Mouse (Mus musculus) cerebellum, adult 9-10 months (tissue): ENCODE data around the gene Rps6ka1.
"Not testable (repeated sequence)": the region's sequence is repeated elsewhere in the genome, so short reads cannot be mapped to it uniquely, and the experiment has no call there.

ENCODE experiments used
- DNase-seq: peaks from one replicate; pipeline ENCODE4 v3.0.0; 2022

Gene Rps6ka1

DNA sequence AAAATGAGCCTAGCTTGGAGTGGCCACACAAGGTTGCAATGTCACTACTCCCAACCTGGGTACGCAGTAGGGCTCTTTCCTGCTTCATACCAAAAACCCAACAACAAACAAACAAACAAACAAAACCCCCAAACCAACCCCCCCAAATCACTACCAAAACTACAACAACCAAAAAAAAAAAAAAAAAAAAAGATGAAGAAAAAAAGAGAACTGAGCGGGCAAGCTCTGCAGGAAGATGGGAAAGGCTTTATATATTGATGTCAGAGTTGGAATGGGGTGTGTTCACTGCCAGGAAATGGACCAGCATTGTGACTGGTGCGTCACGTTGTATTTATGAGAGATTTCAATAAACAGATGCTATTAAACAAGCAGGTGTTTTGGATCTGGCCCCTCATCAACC, 33.0 kb downstream of the Rps6ka1 start:
- DNase-seq, result no peak

- DNase-seq, result no peak
These were observed 34.0 kb downstream of the Rps6ka1 start for GRCm38 (mm10) chr4:133853630-133854029.

GRCm38 (mm10) chr4:133846625-133847024, 41.0 kb downstream of the Rps6ka1 start:
- no peak for DNase-seq

GRCm38 (mm10) chr4:133845060-133845459, 42.5 kb downstream of the Rps6ka1 start:
- DNase-seq, result no peak

DNA sequence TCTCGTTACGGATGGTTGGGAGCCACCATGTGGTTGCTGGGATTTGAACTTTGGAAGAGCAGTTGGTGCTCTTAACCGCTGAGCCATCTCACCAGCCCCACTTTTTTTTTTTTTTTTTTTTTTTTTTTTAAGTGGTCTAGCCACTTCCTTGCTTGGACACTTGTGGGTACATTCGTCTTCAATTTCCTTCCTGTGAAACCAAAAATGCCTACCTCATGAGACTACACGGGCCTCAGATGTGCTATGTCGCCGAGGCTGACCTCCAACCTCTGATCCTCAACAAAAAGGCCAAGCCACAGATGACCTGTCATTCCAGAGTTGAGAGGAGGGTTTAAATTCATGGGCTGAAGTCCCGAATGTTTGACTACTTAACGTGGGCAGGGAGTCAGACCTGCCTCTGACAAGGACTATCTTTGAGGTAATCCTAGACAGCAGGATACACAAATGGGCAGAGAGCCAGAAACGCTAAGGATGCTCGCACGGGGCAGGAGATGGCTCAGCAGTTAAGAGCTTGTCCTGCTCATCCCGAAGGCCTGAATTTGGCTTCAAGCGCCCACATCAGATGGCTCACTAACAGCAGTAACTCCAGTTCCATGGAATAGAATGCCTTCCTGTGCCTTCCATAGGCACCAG, 43.3 kb downstream of the Rps6ka1 start:
- DNase-seq, result no peak

DNA sequence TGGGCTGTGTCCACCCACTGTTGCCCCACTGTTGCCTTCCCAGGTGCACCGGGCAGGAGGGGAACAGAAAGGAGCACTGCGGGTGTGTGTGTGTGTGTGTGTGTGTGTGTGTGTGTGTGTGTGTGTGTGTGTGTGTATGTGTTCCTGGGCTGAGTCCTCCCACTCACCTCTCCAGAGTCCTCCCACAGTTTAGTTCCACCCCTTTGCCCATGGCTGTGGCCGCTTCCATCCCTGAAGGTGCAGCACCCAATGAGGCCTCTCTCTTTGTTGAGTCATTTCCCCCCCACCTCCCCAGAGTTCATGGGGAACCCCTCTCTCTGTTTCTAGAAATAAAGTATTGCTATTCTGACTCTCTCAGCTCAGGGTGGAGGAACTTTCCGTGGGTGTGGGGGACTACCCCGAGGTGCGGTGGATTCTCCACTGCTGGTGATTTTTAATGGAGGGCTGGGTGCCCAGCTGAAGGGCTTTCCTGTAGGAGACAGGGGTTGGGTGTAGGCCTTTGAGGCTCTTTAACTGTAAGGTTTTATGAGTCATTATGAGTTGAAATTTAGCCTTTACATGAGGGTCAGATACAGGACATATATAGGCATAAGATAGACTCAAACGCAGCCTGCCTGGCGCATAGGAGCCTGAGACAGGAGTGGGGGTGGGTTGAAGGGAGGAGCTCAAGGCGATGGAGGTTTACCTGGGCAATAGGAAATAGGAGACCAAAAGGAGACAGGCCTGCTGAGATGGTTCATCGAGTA, 44.4 kb downstream of the Rps6ka1 start:
- DNase-seq, result no peak

GRCm38 (mm10) chr4:133841756-133842483, 45.7 kb downstream of the Rps6ka1 start:
- DNase-seq, result not testable (repeated sequence)

DNA sequence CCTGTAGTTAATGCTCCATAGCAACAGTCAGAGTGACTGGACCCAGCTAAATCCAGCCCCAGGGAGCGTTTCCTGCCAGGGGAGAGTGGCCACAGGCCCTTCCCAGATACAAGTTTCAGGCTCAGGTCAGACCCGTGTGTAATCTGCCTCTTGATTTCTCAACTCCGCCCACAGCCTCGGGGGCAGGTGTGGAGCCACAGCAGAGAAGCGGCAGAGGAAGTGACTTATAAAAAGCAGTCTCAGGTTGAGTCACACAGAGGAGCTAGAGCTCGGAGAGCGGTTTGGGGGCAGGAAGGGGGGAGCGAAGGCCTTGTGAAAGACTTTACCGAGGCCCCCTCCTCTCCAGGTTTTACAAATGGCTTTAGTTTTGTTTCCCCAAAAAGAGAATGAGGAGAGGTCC, 46.6 kb downstream of the Rps6ka1 start:
- no peak for DNase-seq

GRCm38 (mm10) chr4:133840501-133840900, 47.1 kb downstream of the Rps6ka1 start:
- DNase-seq, result no peak

DNA sequence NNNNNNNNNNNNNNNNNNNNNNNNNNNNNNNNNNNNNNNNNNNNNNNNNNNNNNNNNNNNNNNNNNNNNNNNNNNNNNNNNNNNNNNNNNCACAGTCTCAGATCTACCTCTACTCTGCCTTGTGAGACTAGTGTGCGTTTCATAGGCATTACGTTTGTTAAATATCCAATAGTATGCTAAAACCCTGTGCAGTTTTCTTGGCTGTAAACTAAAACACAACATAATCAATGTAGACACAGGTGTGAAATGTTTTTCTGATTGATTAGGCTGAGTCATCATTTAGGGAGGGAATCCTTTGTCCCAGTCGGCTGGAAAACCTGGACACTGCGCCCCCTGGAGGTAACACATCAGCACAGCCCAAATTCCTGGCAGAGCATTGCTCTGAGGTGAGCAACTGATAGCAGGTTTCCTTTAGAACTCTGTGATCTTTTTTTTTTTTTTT, 48.2 kb downstream of the Rps6ka1 start:
- no peak for DNase-seq

GRCm38 (mm10) chr4:133836575-133836974, 51.0 kb downstream of the Rps6ka1 start:
- no peak for DNase-seq

DNA sequence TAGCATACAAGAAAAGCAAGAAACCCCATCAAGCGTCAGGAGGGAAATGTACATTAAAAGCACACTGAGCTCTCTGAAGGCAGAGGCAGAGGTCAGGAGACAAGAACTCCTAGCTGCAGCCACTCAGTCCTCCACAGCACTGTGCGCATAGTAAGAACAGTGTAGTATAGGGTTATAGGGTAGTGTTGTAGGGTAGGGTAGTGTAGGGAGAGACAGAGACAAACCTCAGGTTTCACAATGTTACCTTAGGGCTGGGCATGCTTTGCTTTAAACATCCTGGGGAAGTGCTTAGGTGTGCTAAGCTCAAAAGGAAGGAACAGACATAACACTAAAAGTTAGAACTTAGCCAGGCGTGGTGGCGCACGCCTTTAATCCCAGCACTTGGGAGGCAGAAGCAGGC, 52.4 kb downstream of the Rps6ka1 start:
- DNase-seq, result no peak

GRCm38 (mm10) chr4:133832945-133833874, 54.4 kb downstream of the Rps6ka1 start:
- DNase-seq, result no peak

GRCm38 (mm10) chr4:133830453-133830852, 57.1 kb downstream of the Rps6ka1 start:
- no peak for DNase-seq

- DNase-seq, result peak; percentile 82
These were observed 58.1 kb downstream of the Rps6ka1 start for GRCm38 (mm10) chr4:133829281-133830070.

- DNase-seq, result no peak
These were observed 59.5 kb downstream of the Rps6ka1 start for GRCm38 (mm10) chr4:133827887-133828794.

- no peak for DNase-seq
These were observed 60.2 kb downstream of the Rps6ka1 start for GRCm38 (mm10) chr4:133827354-133827753.

DNA sequence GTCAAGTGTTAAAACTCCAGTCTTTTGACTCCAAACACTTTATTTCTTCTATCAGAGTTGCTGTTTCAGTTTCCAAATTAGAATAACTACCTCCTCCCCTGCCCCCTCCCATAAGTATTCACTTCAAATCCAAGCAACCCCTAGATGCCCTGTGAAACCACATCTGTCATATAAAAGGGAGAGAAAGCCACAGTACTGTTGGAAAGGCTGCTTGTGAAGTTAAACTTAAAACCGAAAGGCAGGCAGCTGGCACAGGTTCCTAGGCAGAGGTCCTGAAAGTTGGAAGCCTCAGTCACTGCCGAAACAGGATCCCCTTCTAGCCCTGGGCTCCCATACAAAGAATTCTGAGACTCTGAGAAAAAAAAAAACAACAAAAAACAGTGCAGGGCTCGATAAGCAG, 61.9 kb downstream of the Rps6ka1 start:
- DNase-seq, result no peak

- DNase-seq, result no peak
These were observed 66.6 kb downstream of the Rps6ka1 start for GRCm38 (mm10) chr4:133820806-133821560.

GRCm38 (mm10) chr4:133820166-133820565, 67.4 kb downstream of the Rps6ka1 start:
- no peak for DNase-seq
